Mouse (Mus musculus) E14TG2a.4 (cell line): ENCODE measurements around the gene Mef2c.

Experiments
- H3K27me3 ChIP-seq: 2 replicates; pipeline ENCODE4 v1.6.1; 2014; ENCODE audit warnings: low read length, control low read depth; ENCODE audit not compliant: insufficient read depth
- H3K36me3 ChIP-seq: 2 replicates; pipeline ENCODE4 v1.6.1; 2014; ENCODE audit warnings: low read length, control low read depth; ENCODE audit not compliant: insufficient read depth
- H3K4me1 ChIP-seq: replicated peaks from 2 replicates; pipeline ENCODE4 v1.6.1; 2014; ENCODE audit warnings: low read depth, low read length, control low read depth
- H3K4me3 ChIP-seq: replicated peaks from 2 replicates; pipeline ENCODE4 v1.5.1; 2014; ENCODE audit warnings: mild to moderate bottlenecking, low read length
- H3K9me3 ChIP-seq: 2 replicates; pipeline ENCODE4 v1.6.1; 2014; ENCODE audit warnings: low read length, control low read depth
- CTCF ChIP-seq: conservative IDR thresholded peaks from 2 replicates; pipeline ENCODE4 v1.5.1; 2014; ENCODE audit warnings: low read length
- NANOG ChIP-seq: IDR thresholded peaks from 2 replicates; pipeline ENCODE4 v1.6.1; 2014; ENCODE audit warnings: borderline replicate concordance, low read length, mixed read lengths
- POU5F1 ChIP-seq: IDR thresholded peaks from 2 replicates; pipeline ENCODE4 v1.6.1; 2014; ENCODE audit warnings: low read length, borderline replicate concordance

The Mef2c gene

DNA sequence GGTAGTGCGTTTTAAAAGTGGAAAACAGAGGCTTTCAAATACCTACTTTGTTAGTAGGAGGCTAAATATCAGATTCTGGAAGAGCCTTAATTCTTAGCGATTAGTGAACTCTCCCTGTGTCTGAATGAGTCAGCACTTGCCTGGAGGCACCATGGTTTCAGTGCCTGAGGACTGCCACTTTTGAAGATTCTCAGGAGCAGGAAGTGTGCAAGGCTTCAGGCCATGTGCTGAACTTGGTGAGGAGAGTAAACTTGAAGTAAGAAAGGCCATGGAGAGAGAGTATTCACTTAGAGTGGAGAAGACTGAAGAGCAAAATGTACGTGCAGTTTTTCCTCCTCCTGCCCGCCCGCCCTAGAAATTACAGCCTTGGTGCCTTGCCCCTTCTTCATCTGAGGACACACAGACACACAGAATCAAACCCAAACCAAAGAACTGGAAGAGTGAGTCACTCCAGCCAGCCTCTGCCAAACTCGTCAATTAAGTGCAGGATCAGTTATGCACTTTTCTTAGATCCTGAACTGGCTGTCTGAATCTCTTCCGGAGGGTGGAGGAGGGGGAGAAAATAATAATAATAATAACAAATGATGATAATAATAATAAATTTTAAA, 148.2 kb downstream of the Mef2c start:
- peaks cover 8% of the 10 kb centered on the region for H3K9me3 ChIP-seq
- no peaks in the 10 kb centered on the region for H3K27me3 ChIP-seq
- no peaks in the 10 kb centered on the region for H3K4me1 ChIP-seq
- TF ChIP-seq NANOG, result no peak
- no peak for TF ChIP-seq POU5F1
- no peak for TF ChIP-seq CTCF
- H3K4me3 ChIP-seq, result no peak overlapping the region
- H3K36me3 ChIP-seq, result no peaks in the 10 kb centered on the region

DNA sequence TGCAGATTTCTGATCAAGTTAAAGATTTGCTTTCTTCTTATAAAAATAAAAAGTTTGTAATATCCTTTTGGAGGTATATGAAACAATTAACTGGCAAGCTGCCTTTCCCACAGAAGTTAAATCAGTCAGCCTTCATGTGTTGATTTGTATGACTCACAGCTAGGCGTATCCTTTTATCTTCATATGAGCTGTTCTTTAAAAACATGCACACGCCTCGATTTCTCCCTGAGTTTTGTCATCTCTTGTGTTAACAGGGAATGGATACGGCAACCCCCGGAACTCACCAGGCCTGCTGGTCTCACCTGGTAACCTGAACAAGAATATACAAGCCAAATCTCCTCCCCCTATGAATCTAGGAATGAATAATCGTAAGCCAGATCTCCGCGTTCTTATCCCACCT, 148.7 kb downstream of the Mef2c start:
- no peaks in the 10 kb centered on the region for H3K4me1 ChIP-seq
- no peak overlapping the region for H3K4me3 ChIP-seq
- peaks cover 8% of the 10 kb centered on the region for H3K9me3 ChIP-seq
- H3K36me3 ChIP-seq, result no peaks in the 10 kb centered on the region
- H3K27me3 ChIP-seq, result no peaks in the 10 kb centered on the region
- TF ChIP-seq CTCF, result no peak
- no peak for TF ChIP-seq POU5F1
- no peak for TF ChIP-seq NANOG

- no peaks in the 10 kb centered on the region for H3K36me3 ChIP-seq
- H3K4me1 ChIP-seq, result no peaks in the 10 kb centered on the region
- H3K4me3 ChIP-seq, result no peak overlapping the region
- TF ChIP-seq NANOG (no peak), POU5F1 (no peak), CTCF (peak; percentile 65)
- no peaks in the 10 kb centered on the region for H3K27me3 ChIP-seq
- H3K9me3 ChIP-seq, result peaks cover 8% of the 10 kb centered on the region
Observed at GRCm38 (mm10) chr13:83654889-83655769, 151.3 kb downstream of the Mef2c start.

- Histone ChIP-seq H3K36me3 (no peaks in the 10 kb centered on the region), H3K4me3 (no peak overlapping the region), H3K27me3 (no peaks in the 10 kb centered on the region), H3K4me1 (no peaks in the 10 kb centered on the region), H3K9me3 (peaks cover 8% of the 10 kb centered on the region)
- no peak for TF ChIP-seq CTCF
- TF ChIP-seq POU5F1, result no peak
- no peak for TF ChIP-seq NANOG
Observed at GRCm38 (mm10) chr13:83656094-83656493, 152.3 kb downstream of the Mef2c start.

DNA sequence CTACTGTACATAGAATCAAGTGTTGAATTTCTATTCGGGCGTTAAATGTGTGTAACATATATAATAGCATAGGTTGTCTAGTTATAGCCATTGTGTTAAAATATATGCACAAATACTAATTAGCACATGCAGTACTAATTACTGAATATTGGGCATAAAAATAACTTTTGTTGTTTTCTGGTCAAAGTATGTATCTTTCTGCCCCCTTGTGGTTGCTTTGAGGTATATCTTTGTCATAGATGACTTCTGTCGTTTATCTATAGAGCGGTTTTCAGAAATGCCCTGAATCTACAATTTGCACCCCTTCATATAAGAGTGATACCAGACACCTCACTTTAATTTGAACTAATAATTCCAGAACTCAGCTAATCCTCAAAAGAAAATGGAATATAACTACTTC, 152.9 kb downstream of the Mef2c start:
- no peak for TF ChIP-seq NANOG
- TF ChIP-seq CTCF, result peak; percentile 41
- no peak for TF ChIP-seq POU5F1
- H3K4me1 ChIP-seq, result no peaks in the 10 kb centered on the region
- peaks cover 8% of the 10 kb centered on the region for H3K9me3 ChIP-seq
- H3K36me3 ChIP-seq, result no peaks in the 10 kb centered on the region
- no peak overlapping the region for H3K4me3 ChIP-seq
- H3K27me3 ChIP-seq, result no peaks in the 10 kb centered on the region

GRCm38 (mm10) chr13:83660722-83661121, 156.9 kb downstream of the Mef2c start:
- Histone ChIP-seq H3K9me3 (no peaks in the 10 kb centered on the region), H3K36me3 (no peaks in the 10 kb centered on the region), H3K4me1 (peaks cover 5% of the 10 kb centered on the region; the same call in 1 of the 2 replicates), H3K4me3 (no peak overlapping the region), H3K27me3 (no peaks in the 10 kb centered on the region)
- TF ChIP-seq NANOG, result no peak
- 0 out of 2 replicates have a peak, but pooled peaks have one; percentile 3 for TF ChIP-seq CTCF

GRCm38 (mm10) chr13:83661166-83661565, 157.3 kb downstream of the Mef2c start:
- Histone ChIP-seq H3K36me3 (no peaks in the 10 kb centered on the region), H3K4me1 (peaks cover 5% of the 10 kb centered on the region; the same call in 1 of the 2 replicates), H3K9me3 (no peaks in the 10 kb centered on the region), H3K27me3 (no peaks in the 10 kb centered on the region), H3K4me3 (no peak overlapping the region)
- TF ChIP-seq POU5F1 (no peak), CTCF (no peak), NANOG (no peak)

GRCm38 (mm10) chr13:83662089-83662551, 158.3 kb downstream of the Mef2c start:
- H3K36me3 ChIP-seq, result no peaks in the 10 kb centered on the region
- H3K4me3 ChIP-seq, result no peak overlapping the region
- TF ChIP-seq NANOG (no peak), POU5F1 (no peak), CTCF (no peak)
- H3K4me1 ChIP-seq, result peaks cover 5% of the 10 kb centered on the region; the same call in 1 of the 2 replicates
- H3K9me3 ChIP-seq, result no peaks in the 10 kb centered on the region
- H3K27me3 ChIP-seq, result no peaks in the 10 kb centered on the region
